Mouse (Mus musculus): Measurements from ENCODE around the gene Dcaf7.

The Dcaf7 gene

DNA sequence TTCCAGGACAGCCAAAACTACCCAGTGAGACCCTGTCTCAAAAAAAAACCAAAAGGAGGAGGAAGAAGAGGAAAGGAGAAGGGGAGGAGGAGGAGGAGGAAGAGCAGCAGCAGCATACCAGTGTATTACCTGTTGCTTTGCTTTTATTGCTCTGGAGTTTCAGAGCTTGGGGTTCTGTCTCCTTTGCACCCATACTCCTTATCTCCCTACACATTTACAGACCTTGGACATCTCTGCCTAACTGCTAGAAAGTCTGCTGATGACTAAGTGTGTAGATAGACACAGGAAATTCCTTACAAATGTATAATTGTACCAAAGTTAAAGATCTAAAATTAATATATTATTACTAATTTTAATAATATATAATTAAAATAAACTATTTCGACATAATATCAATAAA, 8.6 kb downstream of the Dcaf7 start:
- DNase-seq (ENCODE audit: low read depth), result no peak

DNA sequence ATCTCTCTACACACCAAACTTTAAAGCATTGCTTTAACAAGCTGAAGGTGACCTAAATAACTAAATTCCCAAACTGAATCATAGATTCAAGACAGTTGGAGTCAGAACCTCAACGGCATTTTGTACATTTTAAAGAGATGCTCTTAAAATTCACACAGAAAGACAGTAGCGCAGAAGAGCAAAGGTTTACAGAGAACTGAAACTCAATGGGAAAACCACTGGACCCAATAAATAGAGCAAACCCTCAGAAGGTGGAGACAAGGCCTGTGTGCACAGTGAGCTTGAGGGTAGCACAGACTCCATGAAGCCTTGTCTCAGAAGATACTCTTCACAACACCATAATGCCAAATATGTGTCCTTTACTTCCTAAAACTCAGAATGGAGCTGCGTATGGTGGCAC, 9.1 kb downstream of the Dcaf7 start:
- no peak for DNase-seq (ENCODE audit: low read depth)

DNA sequence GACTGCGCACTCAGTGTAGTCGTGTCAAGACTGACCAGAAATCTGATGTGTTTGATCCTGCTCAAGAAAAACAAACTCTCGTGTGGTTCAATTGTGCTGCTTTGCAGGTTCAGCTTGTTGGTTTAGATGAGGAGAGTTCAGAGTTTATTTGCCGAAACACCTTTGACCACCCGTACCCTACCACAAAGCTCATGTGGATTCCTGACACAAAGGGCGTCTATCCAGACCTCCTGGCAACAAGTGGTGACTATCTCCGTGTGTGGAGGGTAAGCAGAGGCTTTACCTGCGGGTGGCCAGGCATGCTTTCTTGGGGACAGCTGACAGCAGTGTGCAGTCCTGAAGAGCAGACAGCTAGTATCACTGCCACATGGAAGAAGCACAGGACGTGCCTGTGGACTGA, 9.9 kb downstream of the Dcaf7 start:
- DNase-seq (ENCODE audit: low read depth), result no peak

GRCm38 (mm10) chr11:106053921-106054320, 17.2 kb downstream of the Dcaf7 start:
- no peak for DNase-seq (ENCODE audit: low read depth)

DNA sequence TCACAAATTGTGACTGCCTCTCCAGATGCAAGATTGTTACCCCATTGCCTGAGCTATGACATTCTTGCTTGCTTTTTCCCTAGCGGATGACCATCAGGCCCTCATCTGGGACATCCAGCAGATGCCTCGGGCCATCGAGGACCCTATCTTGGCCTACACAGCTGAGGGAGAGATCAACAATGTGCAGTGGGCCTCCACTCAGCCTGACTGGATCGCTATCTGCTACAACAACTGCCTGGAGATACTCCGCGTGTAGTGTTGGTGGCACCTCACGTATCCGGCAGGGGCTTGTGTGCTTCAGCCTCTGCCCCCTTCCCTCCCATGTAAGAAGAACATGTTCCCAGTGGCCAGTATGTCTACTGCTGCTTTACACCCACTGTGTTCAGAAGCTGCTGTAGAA, 17.9 kb downstream of the Dcaf7 start:
- no peak for DNase-seq (ENCODE audit: low read depth)

DNA sequence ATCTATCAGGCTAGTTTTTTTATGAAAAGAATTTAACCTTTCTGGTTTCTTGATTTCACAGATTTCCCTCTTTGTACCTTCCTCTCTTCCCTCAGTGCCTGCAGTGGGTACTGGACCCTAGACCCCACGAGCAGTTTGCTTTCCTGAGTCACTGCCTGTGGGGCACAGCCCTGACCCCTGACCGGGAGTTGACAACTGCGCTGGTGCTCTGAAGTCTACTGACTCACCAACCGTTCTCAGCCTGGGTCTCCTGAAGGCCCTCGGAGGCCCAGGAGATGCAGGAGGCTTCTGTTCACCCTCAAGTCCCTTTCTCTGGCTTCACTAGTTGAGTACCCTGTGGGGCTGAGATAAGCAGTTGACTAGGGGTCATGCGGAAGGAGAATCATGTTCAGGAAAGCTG, 18.7 kb downstream of the Dcaf7 start:
- no peak for DNase-seq (ENCODE audit: low read depth)

DNA sequence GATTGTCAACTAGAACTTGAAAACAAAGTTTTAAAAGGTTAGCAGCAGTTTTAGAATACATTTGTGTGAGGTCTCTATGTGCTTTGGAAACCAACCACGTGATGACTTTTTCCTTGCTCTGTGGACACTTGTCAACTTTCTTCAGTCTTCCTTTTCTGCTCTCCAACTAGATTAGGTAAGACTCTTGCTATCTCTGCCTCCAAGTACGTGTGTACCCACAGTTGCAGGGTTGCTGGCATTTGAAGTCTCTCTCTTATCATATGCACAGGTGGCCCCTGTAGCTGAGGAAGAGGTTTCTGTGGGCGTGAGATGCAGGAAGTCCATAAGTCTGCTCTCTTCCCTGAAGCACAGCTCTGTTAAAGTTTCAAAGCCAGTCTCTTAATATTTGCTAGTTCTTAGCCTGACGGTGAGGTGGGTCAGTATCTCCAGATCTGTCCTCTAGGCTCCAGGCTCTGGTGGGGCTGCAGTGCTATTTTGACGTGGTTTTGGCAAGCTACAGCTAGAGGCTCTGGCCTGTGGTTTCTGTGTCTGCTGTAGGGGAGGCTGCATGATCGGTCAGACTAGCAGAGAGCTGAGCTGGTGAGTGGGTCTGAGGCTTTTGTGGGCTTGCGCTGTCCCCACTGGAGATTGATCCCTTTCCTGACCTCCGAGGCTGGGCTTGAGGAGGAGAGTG, 20.3 kb downstream of the Dcaf7 start:
- peak; percentile 79 for DNase-seq (ENCODE audit: low read depth)

DNA sequence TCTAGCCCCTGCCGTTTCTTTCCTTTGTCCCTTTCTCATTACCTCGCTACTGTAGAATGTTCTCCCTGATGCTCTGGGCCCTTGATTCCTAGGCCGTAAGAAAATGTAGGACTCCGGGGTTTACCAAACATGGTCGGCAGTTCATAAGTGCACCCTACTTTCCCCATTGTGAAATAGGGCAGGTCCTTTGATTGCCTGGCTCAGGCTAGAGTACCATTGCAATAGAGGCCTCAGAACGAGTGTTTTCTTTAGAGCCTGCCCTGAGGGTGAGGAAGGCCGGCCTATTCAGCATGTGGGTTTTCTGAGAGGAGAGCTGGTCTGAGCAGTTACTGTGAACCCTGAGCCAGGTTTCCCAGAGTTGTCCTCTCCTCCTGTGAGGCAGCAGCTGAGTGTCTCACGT, 21.3 kb downstream of the Dcaf7 start:
- DNase-seq (ENCODE audit: low read depth), result no peak

GRCm38 (mm10) chr11:106060549-106060948, 23.9 kb downstream of the Dcaf7 start:
- no peak for DNase-seq (ENCODE audit: low read depth)

GRCm38 (mm10) chr11:106061311-106061710, 24.6 kb downstream of the Dcaf7 start:
- no peak for DNase-seq (ENCODE audit: low read depth)

DNA sequence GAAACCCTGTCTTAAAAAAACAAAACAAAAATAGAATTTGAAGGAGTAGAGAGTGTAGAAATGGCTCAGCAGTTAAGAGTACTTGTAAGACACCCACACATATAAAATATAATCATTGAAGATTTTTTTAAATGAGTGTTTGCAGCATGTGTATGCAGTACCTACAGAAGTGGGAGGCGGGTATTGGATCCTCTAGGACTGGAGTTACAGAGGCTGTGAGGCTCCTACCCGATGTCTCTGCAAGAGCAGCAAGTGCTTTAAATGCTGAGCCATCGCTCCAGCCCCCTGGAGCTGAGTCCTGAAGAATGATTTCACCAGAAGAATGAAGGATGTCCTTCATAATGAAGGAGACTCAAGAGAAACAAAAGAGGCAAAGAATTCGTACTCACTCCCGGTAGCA, 27.1 kb downstream of the Dcaf7 start:
- DNase-seq (ENCODE audit: low read depth), result no peak

GRCm38 (mm10) chr11:106065073-106065922, 28.6 kb downstream of the Dcaf7 start:
- peak; percentile 25 for DNase-seq (ENCODE audit: low read depth)

- peak; percentile 95 for DNase-seq (ENCODE audit: low read depth)
Measured at GRCm38 (mm10) chr11:106065923-106066571, 29.4 kb downstream of the Dcaf7 start, which contains the start of gene Taco1. TSS of gene Taco1 (plus strand) at chr11:106066061.

DNA sequence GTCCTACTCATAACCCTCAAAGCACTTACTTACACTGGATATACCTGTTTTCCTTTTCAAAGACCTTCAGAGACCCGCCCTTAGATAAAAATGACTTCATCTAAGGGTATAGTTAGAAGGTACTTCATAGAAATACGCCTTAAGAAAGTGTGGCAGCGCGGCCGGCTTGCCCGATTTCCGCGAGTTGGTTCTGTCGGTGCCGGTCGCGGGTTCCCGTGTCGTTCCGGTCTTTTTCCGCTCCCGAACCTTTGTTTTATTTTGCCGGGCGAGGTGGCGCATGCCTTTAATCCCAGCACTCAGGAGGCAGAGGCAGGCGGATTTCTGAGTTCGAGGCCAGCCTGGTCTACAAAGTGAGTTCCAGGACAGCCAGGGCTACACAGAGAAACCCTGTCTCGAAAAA, 29.9 kb downstream of the Dcaf7 start:
- DNase-seq (ENCODE audit: low read depth), result peak; percentile 96

- no peak for DNase-seq (ENCODE audit: low read depth)
Measured at GRCm38 (mm10) chr11:106073774-106074173, 37.1 kb downstream of the Dcaf7 start.

DNA sequence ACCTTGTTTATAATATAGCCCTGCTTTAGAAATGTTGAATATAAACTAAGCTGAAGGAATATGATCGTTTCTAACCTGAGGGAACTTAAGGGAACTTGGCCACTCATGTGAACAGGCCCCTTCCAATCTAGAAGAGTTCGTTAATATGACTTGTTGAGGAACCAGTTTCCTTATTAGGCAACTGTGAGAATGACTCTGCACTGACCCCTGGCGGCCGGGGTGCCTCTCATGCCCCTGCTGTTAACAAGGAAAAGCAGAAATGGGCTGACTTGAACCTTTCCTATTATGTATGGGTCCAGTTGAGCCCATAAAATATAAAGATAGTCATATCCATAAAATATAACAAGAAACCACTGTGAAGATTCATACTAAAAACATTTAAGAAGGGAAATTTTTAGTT, 39.6 kb downstream of the Dcaf7 start:
- DNase-seq (ENCODE audit: low read depth), result peak; percentile 91

- DNase-seq (ENCODE audit: low read depth), result peak; percentile 99
Measured at GRCm38 (mm10) chr11:106083708-106084701, 47.3 kb downstream of the Dcaf7 start, which contains the start of gene Map3k3. TSS of gene Map3k3 (plus strand) at chr11:106084613.

DNA sequence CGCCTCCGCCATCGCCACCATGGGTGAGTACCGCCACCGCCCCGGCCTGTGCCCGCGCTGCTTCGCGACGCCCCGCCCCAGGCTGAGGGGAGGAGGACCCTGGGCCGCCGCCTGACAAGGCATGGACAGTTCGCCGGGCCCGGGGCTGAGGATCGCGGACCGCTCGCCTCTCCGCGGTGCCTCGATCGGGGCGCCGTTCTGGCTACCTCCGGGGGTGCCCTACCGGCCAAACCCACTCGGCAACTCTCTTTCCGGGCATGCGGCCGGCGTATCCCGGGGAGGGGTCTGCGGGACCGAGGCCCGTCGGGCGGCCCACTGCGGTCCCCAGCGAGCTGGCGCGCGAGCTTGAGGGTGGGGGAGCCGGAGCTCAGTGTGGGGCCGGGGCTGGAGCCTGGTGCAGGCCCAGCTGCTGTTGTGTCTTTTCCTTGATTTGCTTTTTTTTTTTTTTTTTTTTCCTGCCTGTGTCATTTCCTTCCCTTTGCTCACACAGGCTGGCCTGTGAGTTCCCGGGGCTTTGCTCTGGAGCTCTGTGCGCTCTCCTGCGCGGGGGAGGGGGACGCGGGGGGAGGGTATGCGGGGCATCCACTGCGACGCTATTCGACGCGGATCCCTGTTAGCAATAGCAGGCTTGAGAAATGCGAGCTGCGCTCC, 48.4 kb downstream of the Dcaf7 start:
- peak; percentile 76 for DNase-seq (ENCODE audit: low read depth)

GRCm38 (mm10) chr11:106098223-106098622, 61.6 kb downstream of the Dcaf7 start:
- DNase-seq (ENCODE audit: low read depth), result peak; percentile 49

GRCm38 (mm10) chr11:106102866-106103265, 66.2 kb downstream of the Dcaf7 start:
- no peak for DNase-seq (ENCODE audit: low read depth)

- no peak for DNase-seq (ENCODE audit: low read depth)
Measured at GRCm38 (mm10) chr11:106106047-106106587, 69.4 kb downstream of the Dcaf7 start.
